Mouse (Mus musculus) embryonic fibroblast, embryonic 13.5 days (primary cell): ENCODE results near the gene Amd1.

Experiments used
- CTCF ChIP-seq: IDR thresholded peaks from 2 replicates; pipeline ENCODE4 v1.5.1; 2011; ENCODE audit warnings: mild to moderate bottlenecking, control low read depth, low read length, moderate library complexity, borderline replicate concordance; ENCODE audit not compliant: insufficient read depth
- POLR2A ChIP-seq: IDR thresholded peaks from 2 replicates; pipeline ENCODE4 v1.6.1; 2011; ENCODE audit warnings: low read depth, mild to moderate bottlenecking, control low read depth, low read length, moderate library complexity

DNA sequence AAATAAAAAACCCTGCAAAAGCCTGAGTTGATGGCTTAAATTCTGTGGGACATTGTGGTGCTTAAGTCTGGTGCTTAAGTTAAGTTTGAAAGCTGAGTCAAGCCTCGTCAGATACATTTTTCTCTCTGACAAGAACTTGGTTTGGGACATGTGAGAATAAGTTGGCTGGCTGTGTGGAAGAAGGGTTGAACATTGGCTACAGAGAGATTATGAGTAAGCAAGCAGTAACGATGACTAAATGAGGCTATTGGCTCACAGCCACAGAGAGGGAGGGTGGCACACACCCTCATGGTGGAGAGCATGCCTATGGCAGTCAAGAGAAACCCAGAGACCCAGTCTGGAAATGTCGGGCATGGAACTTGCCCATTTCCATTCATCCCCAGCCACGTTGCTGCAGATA, 38.3 kb downstream of the Amd1 start:
- TF ChIP-seq POLR2A (no peak), CTCF (no peak)
